Mouse (Mus musculus): ENCODE data around the gene Marveld3. TPM values are rescaled to one million over a fixed set of nuclear protein-coding genes. Genes with fewer than 3 reads are reported as not detected.

The Marveld3 gene
- total and polyA plus RNA-seq, 2 experiments from 2014 or later: 1.4 to 1.6 TPM

- Histone ChIP-seq H3K4me2 (ENCODE audit: low read depth, low read length, poor library complexity, severe bottlenecking) (no peak overlapping the region), H3K9me3 (ENCODE audit: low read length) (no peaks in the 10 kb centered on the region), H3K4me3 (ENCODE audit: low read depth, low read length) (no peak overlapping the region), H3K27me3 (ENCODE audit: insufficient read depth, low read length) (peaks cover 17% of the 10 kb centered on the region), H3K27ac (ENCODE audit: low read depth, low read length) (no peak overlapping the region), H3K36me3 (ENCODE audit: insufficient read depth, low read length) (no peaks in the 10 kb centered on the region), H3K9ac (replicated peaks; ENCODE audit: low read length, poor library complexity, severe bottlenecking) (no peak overlapping the region), H3K4me1 (ENCODE audit: insufficient read depth, low read length) (no peaks in the 10 kb centered on the region)
- WGBS: 74% methylated on average over 13 of the region's 13 CpGs
- TF ChIP-seq CTCF (IDR thresholded peaks at IDR 0.05): no peak
- DNase-seq (ENCODE audit: low spot score) (no peak), ATAC-seq (ENCODE audit: low FRiP score) (no peak)
Observed at GRCm38 (mm10) chr8:109963421-109963820, 1.4 kb upstream of the Marveld3 start.

- Histone ChIP-seq H3K4me3 (ENCODE audit: low read depth, low read length) (no peak overlapping the region), H3K9ac (replicated peaks; ENCODE audit: low read length, poor library complexity, severe bottlenecking) (no peak overlapping the region), H3K4me1 (ENCODE audit: insufficient read depth, low read length) (no peaks in the 10 kb centered on the region), H3K9me3 (ENCODE audit: low read length) (no peaks in the 10 kb centered on the region), H3K27ac (ENCODE audit: low read depth, low read length) (no peak overlapping the region), H3K27me3 (ENCODE audit: insufficient read depth, low read length) (peaks cover 17% of the 10 kb centered on the region), H3K4me2 (ENCODE audit: low read depth, low read length, poor library complexity, severe bottlenecking) (no peak overlapping the region), H3K36me3 (ENCODE audit: insufficient read depth, low read length) (no peaks in the 10 kb centered on the region)
- ATAC-seq (ENCODE audit: low FRiP score): no peak
- WGBS: 83% methylated on average over 9 of the region's 9 CpGs
- no peak for TF ChIP-seq CTCF (IDR thresholded peaks at IDR 0.05)
- no peak for DNase-seq (ENCODE audit: low spot score)
Observed at GRCm38 (mm10) chr8:109962896-109963295, 893 bp upstream of the Marveld3 start.

- ATAC-seq (ENCODE audit: low FRiP score) (no peak), DNase-seq (ENCODE audit: low spot score) (peak; percentile 24)
- H3K9ac ChIP-seq (replicated peaks; ENCODE audit: low read length, poor library complexity, severe bottlenecking): no peak overlapping the region
- no peak overlapping the region for H3K4me3 ChIP-seq (ENCODE audit: low read depth, low read length)
- no peak overlapping the region for H3K4me2 ChIP-seq (ENCODE audit: low read depth, low read length, poor library complexity, severe bottlenecking)
- no peak overlapping the region for H3K27ac ChIP-seq (ENCODE audit: low read depth, low read length)
- peaks cover 17% of the 10 kb centered on the region for H3K27me3 ChIP-seq (ENCODE audit: insufficient read depth, low read length)
- no peak for TF ChIP-seq CTCF (IDR thresholded peaks at IDR 0.05)
- 85% methylated on average over 4 of the region's 4 CpGs for WGBS
- no peaks in the 10 kb centered on the region for H3K36me3 ChIP-seq (ENCODE audit: insufficient read depth, low read length)
- H3K9me3 ChIP-seq (ENCODE audit: low read length): no peaks in the 10 kb centered on the region
- no peaks in the 10 kb centered on the region for H3K4me1 ChIP-seq (ENCODE audit: insufficient read depth, low read length)
Observed at GRCm38 (mm10) chr8:109959112-109959511, 2.9 kb downstream of the Marveld3 start.

- H3K27ac ChIP-seq (ENCODE audit: low read depth, low read length): no peak overlapping the region
- H3K9me3 ChIP-seq (ENCODE audit: low read length): no peaks in the 10 kb centered on the region
- no peak overlapping the region for H3K9ac ChIP-seq (replicated peaks; ENCODE audit: low read length, poor library complexity, severe bottlenecking)
- H3K4me3 ChIP-seq (ENCODE audit: low read depth, low read length): no peak overlapping the region
- no peak overlapping the region for H3K4me2 ChIP-seq (ENCODE audit: low read depth, low read length, poor library complexity, severe bottlenecking)
- DNase-seq (ENCODE audit: low spot score) (no peak), ATAC-seq (ENCODE audit: low FRiP score) (no peak)
- peaks cover 17% of the 10 kb centered on the region for H3K27me3 ChIP-seq (ENCODE audit: insufficient read depth, low read length)
- no peaks in the 10 kb centered on the region for H3K36me3 ChIP-seq (ENCODE audit: insufficient read depth, low read length)
- TF ChIP-seq CTCF (IDR thresholded peaks at IDR 0.05): no peak
- H3K4me1 ChIP-seq (ENCODE audit: insufficient read depth, low read length): no peaks in the 10 kb centered on the region
- WGBS: 24% methylated on average over 11 of the region's 12 CpGs
Observed at GRCm38 (mm10) chr8:109958036-109958655, 3.9 kb downstream of the Marveld3 start.

- no peak overlapping the region for H3K27ac ChIP-seq (ENCODE audit: low read depth, low read length)
- DNase-seq (ENCODE audit: low spot score) (peak; percentile 44), ATAC-seq (ENCODE audit: low FRiP score) (no peak)
- no peaks in the 10 kb centered on the region for H3K36me3 ChIP-seq (ENCODE audit: insufficient read depth, low read length)
- H3K9ac ChIP-seq (replicated peaks; ENCODE audit: low read length, poor library complexity, severe bottlenecking): no peak overlapping the region
- no peaks in the 10 kb centered on the region for H3K9me3 ChIP-seq (ENCODE audit: low read length)
- no peaks in the 10 kb centered on the region for H3K4me1 ChIP-seq (ENCODE audit: insufficient read depth, low read length)
- WGBS: 8% methylated on average over 16 of the region's 16 CpGs
- TF ChIP-seq CTCF (IDR thresholded peaks at IDR 0.05): no peak
- peaks cover 14% of the 10 kb centered on the region for H3K27me3 ChIP-seq (ENCODE audit: insufficient read depth, low read length)
- H3K4me2 ChIP-seq (ENCODE audit: low read depth, low read length, poor library complexity, severe bottlenecking): no peak overlapping the region
- no peak overlapping the region for H3K4me3 ChIP-seq (ENCODE audit: low read depth, low read length)
Observed at GRCm38 (mm10) chr8:109957167-109958028, 4.6 kb downstream of the Marveld3 start.

- Histone ChIP-seq H3K4me1 (ENCODE audit: insufficient read depth, low read length) (peaks cover 2% of the 10 kb centered on the region), H3K4me3 (ENCODE audit: low read depth, low read length) (no peak overlapping the region), H3K36me3 (ENCODE audit: insufficient read depth, low read length) (no peaks in the 10 kb centered on the region), H3K27me3 (ENCODE audit: insufficient read depth, low read length) (no peaks in the 10 kb centered on the region), H3K4me2 (ENCODE audit: low read depth, low read length, poor library complexity, severe bottlenecking) (no peak overlapping the region), H3K9ac (replicated peaks; ENCODE audit: low read length, poor library complexity, severe bottlenecking) (no peak overlapping the region), H3K9me3 (ENCODE audit: low read length) (no peaks in the 10 kb centered on the region), H3K27ac (ENCODE audit: low read depth, low read length) (peak overlapping the region; percentile 55; the same call in 1 of the 2 replicates)
- ATAC-seq (ENCODE audit: low FRiP score): peak; percentile 71; the same call in 1 of the 2 replicates
- TF ChIP-seq CTCF (IDR thresholded peaks at IDR 0.05): no peak; the same call in 1 of the 2 replicates
- DNase-seq (ENCODE audit: low spot score): peak; percentile 80
- 23% methylated on average over 13 of the region's 13 CpGs for WGBS
Observed at GRCm38 (mm10) chr8:109954486-109954948, 7.5 kb downstream of the Marveld3 start.

All from midbrain, postnatal 0 days (tissue).